Mouse (Mus musculus): ENCODE data around the gene Fyb2.

- TF ChIP-seq POLR2AphosphoS5 (IDR thresholded peaks at IDR 0.05; ENCODE audit: insufficient replicate concordance, low read depth, low read length) (no peak), CTCF (IDR thresholded peaks at IDR 0.05; ENCODE audit: low read depth, low read length) (no peak), GATA1 (IDR thresholded peaks at IDR 0.05; ENCODE audit: borderline replicate concordance, low read length) (no peak), TAL1 (conservative IDR thresholded peaks at IDR 0.05; ENCODE audit: low read depth, low read length) (no peak)
These were observed 28.6 kb downstream of the Fyb2 start for GRCm38 (mm10) chr4:104941895-104942294.
